Mouse (Mus musculus) stomach, embryonic 14.5 days (tissue): ENCODE results near the gene Lce3b. TPM values are rescaled to one million over a fixed set of nuclear protein-coding genes. Genes with fewer than 3 reads are reported as not detected.
A peak's percentile ranks its signal among the peaks of the same experiment; 100 is the strongest.

ENCODE experiments used
- ATAC-seq: fragments of 200-750 bp; cut with Nextera tagmentation; 2 replicates; pipeline ENCODE4 v1.8.0; 2017; ENCODE audit warnings: low read depth, moderate TSS enrichment; ENCODE audit not compliant: insufficient number of reproducible peaks, insufficient read depth, low FRiP score
- H3K27ac ChIP-seq: fragments of 300-500 bp; sonication (generic); 2 replicates; pipeline ENCODE4 v1.5.1; 2014; ENCODE audit warnings: mild to moderate bottlenecking, low read length, moderate library complexity, mixed read lengths
- H3K27me3 ChIP-seq: fragments of 300-500 bp; sonication (generic); 2 replicates; pipeline ENCODE4 v1.6.1; 2014; ENCODE audit warnings: low read length, control low read depth, mixed read lengths; ENCODE audit not compliant: control insufficient read depth, insufficient read depth
- H3K36me3 ChIP-seq: fragments of 300-500 bp; sonication (generic); 2 replicates; pipeline ENCODE4 v1.6.1; 2014; ENCODE audit warnings: mild to moderate bottlenecking, control low read depth, low read length, moderate library complexity, mixed read lengths; ENCODE audit not compliant: control insufficient read depth, insufficient read depth
- H3K4me1 ChIP-seq: fragments of 300-500 bp; sonication (generic); 2 replicates; pipeline ENCODE4 v1.6.1; 2014; ENCODE audit warnings: low read length, control low read depth, mixed read lengths; ENCODE audit not compliant: control insufficient read depth, insufficient read depth
- H3K4me2 ChIP-seq: fragments of 300-500 bp; sonication (generic); replicated peaks from 2 replicates; pipeline ENCODE4 v1.6.1; 2014; ENCODE audit warnings: low read depth, low read length, control low read depth
- H3K4me3 ChIP-seq: fragments of 300-500 bp; sonication (generic); 2 replicates; pipeline ENCODE4 v1.5.1; 2014; ENCODE audit warnings: low read depth, low read length, control low read depth
- H3K9ac ChIP-seq: fragments of 300-500 bp; sonication (generic); replicated peaks from 2 replicates; pipeline ENCODE4 v1.6.1; 2014; ENCODE audit warnings: low read depth, mild to moderate bottlenecking, control low read depth, low read length, moderate library complexity, mixed read lengths
- H3K9me3 ChIP-seq: fragments of 300-500 bp; sonication (generic); 2 replicates; pipeline ENCODE4 v1.6.1; 2016; ENCODE audit warnings: low read depth, low read length, control low read depth; ENCODE audit not compliant: control insufficient read depth
- WGBS: fragments of 180-500 bp; shearing (Covaris S2); extraction: QIAGEN DNeasy Blood & Tissue Kit; methylation state at CpG from one replicate; pipeline ENCODE4 v1.1.7; 2014; 5-methylcytosine and 5-hydroxymethylcytosine counted together
- polyA plus RNA-seq: library from polyadenylated mRNA; unstranded; fragments of >200 nt; fragmentation: Nextera tagmentation; extraction: Ambion mirVana; gene quantifications from 2 replicates; pipeline ENCODE4 v1.2.1, GENCODE M21; 2014

Gene Lce3b
- polyA plus RNA-seq, result not detected in 2 replicates

- H3K4me1 ChIP-seq, result no peaks in the 10 kb centered on the region
- 61% methylated on average over 2 of the region's 2 CpGs for WGBS
These were observed at the start of gene Lce3b for GRCm38 (mm10) chr3:92932679-92933078. TSS of gene Lce3b (plus strand) at chr3:92932979.

GRCm38 (mm10) chr3:92894063-92894462 lies 38.7 kb upstream of the Lce3b start:
- WGBS, result 60% methylated on average over 3 of the region's 3 CpGs
- no peaks in the 10 kb centered on the region for H3K9me3 ChIP-seq
- H3K4me1 ChIP-seq, result no peaks in the 10 kb centered on the region
- no peak overlapping the region for H3K27ac ChIP-seq
- H3K27me3 ChIP-seq, result no peaks in the 10 kb centered on the region
- H3K9ac ChIP-seq, result no peak overlapping the region
- no peak overlapping the region for H3K4me2 ChIP-seq
- no peak for ATAC-seq
- no peak overlapping the region for H3K4me3 ChIP-seq
- H3K36me3 ChIP-seq, result no peaks in the 10 kb centered on the region

More at GRCm38 (mm10) chr3:92932679-92933078, at the start of gene Lce3b:
- H3K9ac ChIP-seq, result no peak within 1 kb of the TSS
- H3K36me3 ChIP-seq, result no peaks in the 10 kb centered on the region
- no peak within 1 kb of the TSS for H3K4me2 ChIP-seq
- no peak within 1 kb of the TSS for H3K27ac ChIP-seq
- H3K4me3 ChIP-seq, result no peak within 1 kb of the TSS
- no peaks in the 10 kb centered on the region for H3K27me3 ChIP-seq
- ATAC-seq, result no peak
- H3K9me3 ChIP-seq, result no peaks in the 10 kb centered on the region

GRCm38 (mm10) chr3:92894489-92894888 lies 38.3 kb upstream of the Lce3b start:
- Histone ChIP-seq H3K9ac (no peak overlapping the region), H3K9me3 (no peaks in the 10 kb centered on the region), H3K4me3 (no peak overlapping the region), H3K4me2 (no peak overlapping the region), H3K27me3 (no peaks in the 10 kb centered on the region), H3K4me1 (no peaks in the 10 kb centered on the region), H3K27ac (no peak overlapping the region), H3K36me3 (no peaks in the 10 kb centered on the region)
- ATAC-seq, result peak; percentile 23; the same call in 1 of the 2 replicates
- 50% methylated on average over 1 of the region's 1 CpGs for WGBS

- Histone ChIP-seq H3K27ac (no peak overlapping the region), H3K9me3 (no peaks in the 10 kb centered on the region), H3K9ac (no peak overlapping the region), H3K4me2 (no peak overlapping the region), H3K4me3 (no peak overlapping the region), H3K36me3 (no peaks in the 10 kb centered on the region), H3K27me3 (no peaks in the 10 kb centered on the region), H3K4me1 (no peaks in the 10 kb centered on the region)
- no peak for ATAC-seq
- 22% methylated on average over 3 of the region's 3 CpGs for WGBS
These were observed 29.8 kb upstream of the Lce3b start for GRCm38 (mm10) chr3:92902992-92903391.

- H3K4me2 ChIP-seq, result no peak overlapping the region
- no peaks in the 10 kb centered on the region for H3K36me3 ChIP-seq
- H3K9ac ChIP-seq, result no peak overlapping the region
- H3K9me3 ChIP-seq, result no peaks in the 10 kb centered on the region
- ATAC-seq, result no peak; the same call in 1 of the 2 replicates
- WGBS, result 28% methylated on average over 4 of the region's 4 CpGs
- H3K4me1 ChIP-seq, result no peaks in the 10 kb centered on the region
- no peak overlapping the region for H3K27ac ChIP-seq
- H3K27me3 ChIP-seq, result no peaks in the 10 kb centered on the region
- H3K4me3 ChIP-seq, result no peak overlapping the region
These were observed 29.1 kb upstream of the Lce3b start for GRCm38 (mm10) chr3:92903640-92904039.

- Histone ChIP-seq H3K4me3 (no peak overlapping the region), H3K9ac (no peak overlapping the region), H3K27me3 (no peaks in the 10 kb centered on the region), H3K27ac (no peak overlapping the region), H3K36me3 (no peaks in the 10 kb centered on the region), H3K4me2 (no peak overlapping the region), H3K9me3 (no peaks in the 10 kb centered on the region), H3K4me1 (no peaks in the 10 kb centered on the region)
- WGBS, result 35% methylated on average over 3 of the region's 3 CpGs
- ATAC-seq, result no peak
These were observed 27.6 kb upstream of the Lce3b start for GRCm38 (mm10) chr3:92905182-92905581.

GRCm38 (mm10) chr3:92907571-92907970 lies 25.2 kb upstream of the Lce3b start:
- ATAC-seq, result no peak
- 20% methylated on average over 4 of the region's 4 CpGs for WGBS

GRCm38 (mm10) chr3:92920364-92920763 lies 12.4 kb upstream of the Lce3b start:
- Histone ChIP-seq H3K9me3 (no peaks in the 10 kb centered on the region), H3K36me3 (no peaks in the 10 kb centered on the region), H3K4me2 (no peak overlapping the region), H3K27ac (no peak overlapping the region), H3K4me3 (no peak overlapping the region), H3K9ac (no peak overlapping the region), H3K4me1 (no peaks in the 10 kb centered on the region), H3K27me3 (no peaks in the 10 kb centered on the region)
- 53% methylated on average over 4 of the region's 4 CpGs for WGBS
- no peak for ATAC-seq

More at GRCm38 (mm10) chr3:92907571-92907970, 25.2 kb upstream of the Lce3b start:
- Histone ChIP-seq H3K4me3 (no peak overlapping the region), H3K4me1 (no peaks in the 10 kb centered on the region), H3K9ac (no peak overlapping the region), H3K27ac (no peak overlapping the region), H3K9me3 (no peaks in the 10 kb centered on the region), H3K36me3 (no peaks in the 10 kb centered on the region), H3K4me2 (no peak overlapping the region), H3K27me3 (no peaks in the 10 kb centered on the region)

- H3K27ac ChIP-seq, result no peak within 1 kb of the TSS
- no peak within 1 kb of the TSS for H3K4me3 ChIP-seq
- H3K9ac ChIP-seq, result no peak within 1 kb of the TSS
- H3K4me2 ChIP-seq, result no peak within 1 kb of the TSS
- H3K36me3 ChIP-seq, result no peaks in the 10 kb centered on the region
- WGBS, result 61% methylated on average over 2 of the region's 2 CpGs
- no peaks in the 10 kb centered on the region for H3K9me3 ChIP-seq
- H3K4me1 ChIP-seq, result no peaks in the 10 kb centered on the region
- no peaks in the 10 kb centered on the region for H3K27me3 ChIP-seq
- ATAC-seq, result no peak
These were observed 6.6 kb upstream of the Lce3b start, which contains the start of gene Lce3a for GRCm38 (mm10) chr3:92926130-92926529. TSS of gene Lce3a (minus strand) at chr3:92926230.
